ENCODE assay signal across 8 mouse cellular contexts in the genomic region with DNA sequence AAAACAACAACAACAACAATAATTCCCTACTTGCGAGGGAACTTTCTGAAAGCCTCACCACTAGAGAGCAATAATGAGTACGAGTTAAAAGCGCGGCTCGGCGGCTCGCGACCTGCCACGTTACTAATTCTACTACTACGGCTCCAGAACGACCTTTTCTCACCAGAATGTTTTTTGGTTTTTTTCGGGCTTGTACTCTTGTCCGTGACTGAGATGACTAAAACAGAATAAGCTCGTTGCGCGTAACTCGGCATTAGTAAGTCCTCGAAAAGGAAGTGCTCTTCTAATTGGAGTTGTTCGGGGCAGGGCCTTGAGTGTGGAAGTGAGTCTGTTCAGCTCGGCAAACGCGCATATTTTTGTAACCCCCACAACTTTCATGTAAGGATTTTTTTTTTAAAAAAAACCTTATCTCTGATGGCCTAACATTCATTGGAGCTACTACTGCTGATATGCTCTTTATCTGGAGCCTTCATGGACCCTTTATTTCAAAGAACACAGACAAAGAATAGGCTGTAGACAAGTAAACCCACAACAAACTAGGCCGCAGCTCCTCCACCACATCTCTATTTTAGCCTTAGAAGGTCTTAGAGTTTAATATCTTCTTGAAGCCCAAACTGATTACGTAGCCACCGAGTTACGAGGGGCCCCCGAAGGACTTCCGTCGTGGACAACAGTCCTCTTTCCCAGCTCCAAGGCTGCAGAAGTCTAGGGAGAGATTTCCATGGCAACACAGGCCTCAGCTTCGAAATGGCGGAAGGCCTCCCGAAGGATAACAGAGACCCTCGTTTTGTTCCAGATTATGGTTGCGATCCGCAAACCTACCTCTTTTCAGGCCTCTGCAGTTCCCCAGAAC. TPM values are rescaled to one million over a fixed set of nuclear protein-coding genes. Genes with fewer than 3 reads are reported as not detected.
A peak's percentile ranks its signal among the peaks of the same experiment; 100 is the strongest.
DNase-seq lines count a peak whose midpoint lies in the region; ATAC-seq and TF ChIP-seq lines count a peak whose summit lies in the region.

No protein-coding gene starts in this region.

- peak overlapping the region; percentile 62 for H3K4me2 ChIP-seq in intestine, postnatal 0 days (replicated peaks; ENCODE audit: low read depth)

- intact Hi-C loops in left cerebral cortex, postnatal 4 days (cut with DNase I), result no loop called here

- TF ChIP-seq CTCF in intestine, postnatal 0 days (IDR thresholded peaks at IDR 0.05; ENCODE audit: low read depth), result peak; percentile 78

- no peaks in the 10 kb centered on the region for H3K27me3 ChIP-seq in intestine, postnatal 0 days (replicated peaks; ENCODE audit: control insufficient read depth, insufficient read depth, low read length)
- H3K27me3 ChIP-seq in midbrain, embryonic 10.5 days (ENCODE audit: low read depth, poor library complexity, severe bottlenecking), result no peaks in the 10 kb centered on the region

- peaks cover 16% of the 10 kb centered on the region for H3K36me3 ChIP-seq in intestine, postnatal 0 days (ENCODE audit: control insufficient read depth, insufficient read depth)
- H3K36me3 ChIP-seq in midbrain, embryonic 10.5 days, result peaks cover 63% of the 10 kb centered on the region

- H3K27ac ChIP-seq in intestine, postnatal 0 days (ENCODE audit: low read depth, low read length), result peak overlapping the region; percentile 84
- peak overlapping the region; percentile 93 for H3K27ac ChIP-seq in midbrain, embryonic 10.5 days (replicated peaks)

- H3K4me1 ChIP-seq in intestine, postnatal 0 days (replicated peaks; ENCODE audit: control insufficient read depth, insufficient read depth, low read length), result no peaks in the 10 kb centered on the region
- peaks cover 31% of the 10 kb centered on the region for H3K4me1 ChIP-seq in midbrain, embryonic 10.5 days

- no peaks in the 10 kb centered on the region for H3K9me3 ChIP-seq in intestine, postnatal 0 days (ENCODE audit: control insufficient read depth)
- H3K9me3 ChIP-seq in midbrain, embryonic 10.5 days (replicated peaks), result no peaks in the 10 kb centered on the region

- H3K9ac ChIP-seq in intestine, postnatal 0 days (ENCODE audit: low read depth, low read length), result peak overlapping the region; percentile 72

- under 1% methylated on average over 35 of the region's 35 CpGs for WGBS in intestine, postnatal 0 days
- under 1% methylated on average over 35 of the region's 35 CpGs for WGBS in midbrain, embryonic 10.5 days

- peak; percentile 41 for ATAC-seq in intestine, postnatal 0 days

- peak overlapping the region; percentile 65 for H3K4me3 ChIP-seq in intestine, postnatal 0 days (ENCODE audit: low read depth, low read length)
- H3K4me3 ChIP-seq in midbrain, embryonic 10.5 days, result peak overlapping the region; percentile 83

- DNase-seq in urinary bladder, postnatal 14 days (ENCODE audit: low spot score), result peak; percentile 58
- DNase-seq in urinary bladder, adult 2 months (ENCODE audit: low spot score), result no peak
- DNase-seq in embryo, embryonic 11 days, result peak; percentile 88
- DNase-seq in heart, adult 11 months, result peak; percentile 94
- peak; percentile 35 for DNase-seq in left cerebral cortex, postnatal 4 days
- peak; percentile 71 for DNase-seq in midbrain, embryonic 10.5 days (ENCODE audit: low spot score)
- DNase-seq in right cerebral cortex, postnatal 4 days, result peak; percentile 40

RNA-seq across cellular contexts. Expression of gene Cdc26, which starts 0.5 kb away (rescaled TPM):
- 72.6 and 74.0 TPM in 2 replicates for polyA plus RNA-seq in urinary bladder, adult 2 months (2012; rRNA removed)
- polyA plus RNA-seq in intestine, postnatal 0 days (2015; fragmentation: Nextera tagmentation; extraction: Ambion mirVana), result 72.5 and 73.7 TPM in 2 replicates
- total RNA-seq in left cerebral cortex, postnatal 4 days (2021), result 10 to 100 TPM; 65.6 to 66.9 TPM
- polyA plus RNA-seq in midbrain, embryonic 10.5 days (2016; fragmentation: Nextera tagmentation; extraction: Ambion mirVana), result 175 and 185 TPM in 2 replicates

RNA-seq across cellular contexts. Expression of gene Prpf4, which starts 0.6 kb away (rescaled TPM):
- 11.7 and 11.8 TPM in 2 replicates for polyA plus RNA-seq in urinary bladder, adult 2 months (2012; rRNA removed)
- polyA plus RNA-seq in intestine, postnatal 0 days (2015; fragmentation: Nextera tagmentation; extraction: Ambion mirVana), result 6.9 and 8.0 TPM in 2 replicates
- total RNA-seq in left cerebral cortex, postnatal 4 days (2021), result 10 to 100 TPM; 14.6 to 15.4 TPM
- polyA plus RNA-seq in midbrain, embryonic 10.5 days (2016; fragmentation: Nextera tagmentation; extraction: Ambion mirVana), result 34.3 and 35.2 TPM in 2 replicates

RNA-seq across cellular contexts. Expression of gene Rnf183, which starts 27.1 kb away (rescaled TPM):
- polyA plus RNA-seq in urinary bladder, adult 2 months (2012; rRNA removed), result 0.08 and 0.19 TPM in 2 replicates
- 0.14 and 0.35 TPM in 2 replicates for polyA plus RNA-seq in intestine, postnatal 0 days (2015; fragmentation: Nextera tagmentation; extraction: Ambion mirVana)
- not detected for total RNA-seq in left cerebral cortex, postnatal 4 days (2021)
- polyA plus RNA-seq in midbrain, embryonic 10.5 days (2016; fragmentation: Nextera tagmentation; extraction: Ambion mirVana), result not detected in 2 replicates

RNA-seq across cellular contexts. Expression of gene Slc31a1, which starts 47.4 kb away (rescaled TPM):
- 15.5 and 18.1 TPM in 2 replicates for polyA plus RNA-seq in urinary bladder, adult 2 months (2012; rRNA removed)
- 133 and 150 TPM in 2 replicates for polyA plus RNA-seq in intestine, postnatal 0 days (2015; fragmentation: Nextera tagmentation; extraction: Ambion mirVana)
- total RNA-seq in left cerebral cortex, postnatal 4 days (2021), result 10 to 100 TPM; 26.7 to 28.7 TPM
- 54.9 and 57.7 TPM in 2 replicates for polyA plus RNA-seq in midbrain, embryonic 10.5 days (2016; fragmentation: Nextera tagmentation; extraction: Ambion mirVana)

RNA-seq across cellular contexts. Expression of gene Fkbp15, which starts 47.6 kb away (rescaled TPM):
- polyA plus RNA-seq in urinary bladder, adult 2 months (2012; rRNA removed), result 25.5 and 25.9 TPM in 2 replicates
- 16.9 and 18.3 TPM in 2 replicates for polyA plus RNA-seq in intestine, postnatal 0 days (2015; fragmentation: Nextera tagmentation; extraction: Ambion mirVana)
- 10 to 100 TPM; 36.3 to 38.4 TPM for total RNA-seq in left cerebral cortex, postnatal 4 days (2021)
- 17.6 and 21.1 TPM in 2 replicates for polyA plus RNA-seq in midbrain, embryonic 10.5 days (2016; fragmentation: Nextera tagmentation; extraction: Ambion mirVana)
